Mouse (Mus musculus) limb, embryonic 11.5 days (tissue): ENCODE results near the gene C2cd4c. TPM values are rescaled to one million over a fixed set of nuclear protein-coding genes. Genes with fewer than 3 reads are reported as not detected.

ENCODE experiments used
- ATAC-seq: fragments of 200-750 bp; cut with Nextera tagmentation; 2 replicates; pipeline ENCODE4 v1.8.0; 2017; ENCODE audit warnings: low read depth; ENCODE audit not compliant: insufficient number of reproducible peaks, low FRiP score, low TSS enrichment
- DNase-seq: peaks from one replicate; pipeline ENCODE4 v3.0.0-alpha.2; 2015; ENCODE audit warnings: low spot score
- H3K27ac ChIP-seq: fragments of 300-500 bp; sonication (generic); replicated peaks from 2 replicates; pipeline ENCODE4 v1.5.1; 2014; ENCODE audit warnings: low read depth, mild to moderate bottlenecking, low read length
- H3K27me3 ChIP-seq: fragments of 300-500 bp; sonication (generic); 2 replicates; pipeline ENCODE4 v1.6.1; 2014; ENCODE audit warnings: mild to moderate bottlenecking, low read length, mixed read lengths; ENCODE audit not compliant: control insufficient read depth, insufficient read depth
- H3K36me3 ChIP-seq: fragments of 300-500 bp; sonication (generic); 2 replicates; pipeline ENCODE4 v1.6.1; 2014; ENCODE audit warnings: mild to moderate bottlenecking, low read length, moderate library complexity, mixed read lengths; ENCODE audit not compliant: control insufficient read depth, insufficient read depth
- H3K4me1 ChIP-seq: fragments of 300-500 bp; sonication (generic); 2 replicates; pipeline ENCODE4 v1.6.1; 2014; ENCODE audit warnings: low read length, mixed read lengths; ENCODE audit not compliant: control insufficient read depth, insufficient read depth
- H3K4me2 ChIP-seq: fragments of 300-500 bp; sonication (generic); 2 replicates; pipeline ENCODE4 v1.6.1; 2014; ENCODE audit warnings: low read depth, mild to moderate bottlenecking, moderate library complexity; ENCODE audit not compliant: severe bottlenecking
- H3K4me3 ChIP-seq: fragments of 300-500 bp; sonication (generic); 2 replicates; pipeline ENCODE4 v1.5.1; 2014; ENCODE audit warnings: low read depth, low read length
- H3K9ac ChIP-seq: fragments of 300-500 bp; sonication (generic); 2 replicates; pipeline ENCODE4 v1.6.1; 2014; ENCODE audit warnings: mild to moderate bottlenecking, low read length
- H3K9me3 ChIP-seq: fragments of 300-500 bp; sonication (generic); 2 replicates; pipeline ENCODE4 v1.6.1; 2016; ENCODE audit warnings: low read length; ENCODE audit not compliant: control insufficient read depth
- WGBS: fragments of 180-500 bp; shearing (Covaris S2); extraction: QIAGEN DNeasy Blood & Tissue Kit; methylation state at CpG from one replicate; pipeline ENCODE4 v1.1.7; 2014; 5-methylcytosine and 5-hydroxymethylcytosine counted together
- polyA plus RNA-seq: library from polyadenylated mRNA; unstranded; fragments of >200 nt; fragmentation: Nextera tagmentation; extraction: Ambion mirVana; gene quantifications from 2 replicates; pipeline ENCODE4 v1.2.1, GENCODE M21; 2014

C2cd4c gene
- 0.04 TPM in 1 of 2 replicates, not detected in the other for polyA plus RNA-seq

GRCm38 (mm10) chr10:79613578-79614304, at the start of gene C2cd4c:
Gene C2cd4c, minus strand, starts transcription at chr10:79614025.
- H3K4me1 ChIP-seq: peaks cover 19% of the 10 kb centered on the region; the same call in 1 of the 2 replicates
- peak within 1 kb of the TSS; percentile 54 for H3K4me3 ChIP-seq
- no peaks in the 10 kb centered on the region for H3K36me3 ChIP-seq
- H3K27me3 ChIP-seq: peaks cover 25% of the 10 kb centered on the region
- WGBS: under 1% methylated on average over 53 of the region's 60 CpGs
- no peak within 1 kb of the TSS for H3K27ac ChIP-seq
- peak within 1 kb of the TSS; percentile 93 for H3K4me2 ChIP-seq
- ATAC-seq: peak; percentile 80
- H3K9ac ChIP-seq: peak within 1 kb of the TSS; percentile 52
- peak; percentile 80 for DNase-seq
- no peaks in the 10 kb centered on the region for H3K9me3 ChIP-seq

DNA sequence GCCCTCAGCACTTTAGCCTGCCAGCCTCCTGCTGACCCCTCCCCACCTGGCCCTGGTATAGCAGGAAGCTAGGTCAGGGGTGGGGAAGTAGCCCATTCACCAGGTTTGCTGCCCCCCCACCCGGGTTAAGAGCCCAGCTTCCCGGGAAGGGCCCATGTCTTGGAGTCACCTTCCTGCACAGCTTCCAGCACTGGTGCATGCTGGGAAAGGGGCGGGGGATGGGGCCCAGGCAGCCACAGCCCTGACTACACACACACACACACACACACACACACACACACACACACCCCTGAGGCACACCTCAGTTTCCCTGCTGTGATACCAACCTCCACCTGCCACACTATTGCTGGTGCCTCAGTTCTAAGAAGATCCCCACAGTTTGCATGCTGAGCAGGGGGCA, 48.0 kb upstream of the C2cd4c start:
- Histone ChIP-seq H3K27me3 (no peaks in the 10 kb centered on the region), H3K9ac (no peak overlapping the region), H3K27ac (no peak overlapping the region), H3K36me3 (no peaks in the 10 kb centered on the region), H3K4me2 (no peak overlapping the region), H3K9me3 (no peaks in the 10 kb centered on the region), H3K4me1 (no peaks in the 10 kb centered on the region), H3K4me3 (no peak overlapping the region)
- WGBS: 48% methylated on average over 3 of the region's 3 CpGs
- no peak for DNase-seq
- no peak for ATAC-seq

DNA sequence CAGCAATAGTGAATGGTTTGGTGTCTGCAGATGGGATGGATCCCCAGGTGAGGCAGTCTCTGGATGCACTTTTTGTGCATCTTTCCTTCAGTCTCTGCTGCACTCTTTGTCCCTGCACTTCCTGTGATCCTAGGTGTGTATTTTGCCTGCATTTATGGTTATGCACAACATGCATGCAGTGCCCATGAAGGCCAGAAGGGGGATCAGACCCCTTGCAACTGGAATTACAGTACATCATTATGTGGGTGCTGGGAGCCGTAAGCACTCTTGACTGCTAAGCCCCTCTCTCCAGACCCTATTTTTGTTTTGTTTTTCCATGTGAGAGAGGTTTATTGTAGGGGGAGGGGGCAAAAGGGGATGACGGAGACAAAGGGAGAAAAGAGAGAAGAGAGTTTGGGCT, 46.5 kb upstream of the C2cd4c start:
- 78% methylated on average over 2 of the region's 2 CpGs for WGBS
- Histone ChIP-seq H3K27me3 (no peaks in the 10 kb centered on the region), H3K4me3 (no peak overlapping the region), H3K9me3 (no peaks in the 10 kb centered on the region), H3K36me3 (no peaks in the 10 kb centered on the region), H3K4me1 (no peaks in the 10 kb centered on the region), H3K4me2 (no peak overlapping the region), H3K9ac (no peak overlapping the region), H3K27ac (no peak overlapping the region)
- no peak for DNase-seq
- no peak for ATAC-seq

GRCm38 (mm10) chr10:79658829-79659228, 45.0 kb upstream of the C2cd4c start:
- Histone ChIP-seq H3K27me3 (no peaks in the 10 kb centered on the region), H3K9ac (no peak overlapping the region), H3K36me3 (no peaks in the 10 kb centered on the region), H3K4me3 (no peak overlapping the region), H3K4me2 (no peak overlapping the region), H3K4me1 (0 out of 2 replicates have a peak, but pooled peaks cover 2% of the 10 kb centered on the region), H3K9me3 (no peaks in the 10 kb centered on the region), H3K27ac (no peak overlapping the region)
- peak; percentile 66 for DNase-seq
- WGBS: 21% methylated on average over 4 of the region's 4 CpGs
- no peak for ATAC-seq

- peak; percentile 78; the same call in 1 of the 2 replicates for ATAC-seq
- Histone ChIP-seq H3K4me2 (no peak overlapping the region), H3K27ac (no peak overlapping the region), H3K27me3 (no peaks in the 10 kb centered on the region), H3K9ac (no peak overlapping the region), H3K9me3 (no peaks in the 10 kb centered on the region), H3K4me1 (0 out of 2 replicates have a peak, but pooled peaks cover 2% of the 10 kb centered on the region), H3K4me3 (no peak overlapping the region), H3K36me3 (no peaks in the 10 kb centered on the region)
- peak; percentile 66 for DNase-seq
- WGBS: 32% methylated on average over 1 of the region's 1 CpGs
These were observed 41.1 kb upstream of the C2cd4c start for GRCm38 (mm10) chr10:79654946-79655395.

GRCm38 (mm10) chr10:79652789-79653188, 39.0 kb upstream of the C2cd4c start:
- no peak for ATAC-seq
- Histone ChIP-seq H3K27me3 (no peaks in the 10 kb centered on the region), H3K36me3 (no peaks in the 10 kb centered on the region), H3K4me3 (no peak overlapping the region), H3K9me3 (no peaks in the 10 kb centered on the region), H3K27ac (no peak overlapping the region), H3K4me2 (no peak overlapping the region), H3K9ac (no peak overlapping the region), H3K4me1 (0 out of 2 replicates have a peak, but pooled peaks cover 2% of the 10 kb centered on the region)
- WGBS: 78% methylated on average over 7 of the region's 7 CpGs
- DNase-seq: no peak

- 30% methylated on average over 7 of the region's 7 CpGs for WGBS
- H3K9ac ChIP-seq: no peak overlapping the region
- H3K27me3 ChIP-seq: no peaks in the 10 kb centered on the region
- ATAC-seq (0 out of 2 replicates have a peak, but pooled peaks have one; percentile 46), DNase-seq (peak; percentile 87)
- H3K4me3 ChIP-seq: no peak overlapping the region
- no peaks in the 10 kb centered on the region for H3K4me1 ChIP-seq
- H3K9me3 ChIP-seq: no peaks in the 10 kb centered on the region
- H3K4me2 ChIP-seq: no peak overlapping the region
- H3K36me3 ChIP-seq: no peaks in the 10 kb centered on the region
- no peak overlapping the region for H3K27ac ChIP-seq
These were observed 35.4 kb upstream of the C2cd4c start for GRCm38 (mm10) chr10:79649070-79649751.

- Histone ChIP-seq H3K27me3 (no peaks in the 10 kb centered on the region), H3K4me2 (no peak within 1 kb of the TSS), H3K4me3 (no peak within 1 kb of the TSS), H3K9me3 (no peaks in the 10 kb centered on the region), H3K36me3 (no peaks in the 10 kb centered on the region), H3K4me1 (no peaks in the 10 kb centered on the region), H3K27ac (no peak within 1 kb of the TSS), H3K9ac (no peak within 1 kb of the TSS)
- no peak for ATAC-seq
- no peak for DNase-seq
- WGBS: 72% methylated on average over 8 of the region's 8 CpGs
These were observed 31.9 kb upstream of the C2cd4c start, which contains the start of gene Odf3l2 for GRCm38 (mm10) chr10:79645711-79646110. Gene Odf3l2, minus strand, starts transcription at chr10:79645738.
